Mouse (Mus musculus) common myeloid progenitor, adult 5-6 weeks (primary cell): Measurements from ENCODE around the gene Pnliprp2. TPM values are rescaled to one million over a fixed set of nuclear protein-coding genes. Genes with fewer than 3 reads are reported as not detected.

Experiments used
- ATAC-seq: replicated peaks from 2 replicates; pipeline ENCODE4 v1.8.0; 2016; ENCODE audit warnings: low read depth, mild to moderate bottlenecking, moderate TSS enrichment, inconsistent platforms; ENCODE audit not compliant: poor library complexity, severe bottlenecking
- total RNA-seq: library from RNA; stranded (forward); fragments of 200-1000, 187-1606 nt; gene quantifications from 2 replicates; pipeline ENCODE4 v1.2.3, GENCODE M21; 2017

Pnliprp2 gene
- total RNA-seq: not detected in 2 replicates

- ATAC-seq: no peak
These were observed at the start of gene Pnliprp2 for GRCm38 (mm10) chr19:58759423-58759822. Gene Pnliprp2, plus strand, starts transcription at chr19:58759719.

DNA sequence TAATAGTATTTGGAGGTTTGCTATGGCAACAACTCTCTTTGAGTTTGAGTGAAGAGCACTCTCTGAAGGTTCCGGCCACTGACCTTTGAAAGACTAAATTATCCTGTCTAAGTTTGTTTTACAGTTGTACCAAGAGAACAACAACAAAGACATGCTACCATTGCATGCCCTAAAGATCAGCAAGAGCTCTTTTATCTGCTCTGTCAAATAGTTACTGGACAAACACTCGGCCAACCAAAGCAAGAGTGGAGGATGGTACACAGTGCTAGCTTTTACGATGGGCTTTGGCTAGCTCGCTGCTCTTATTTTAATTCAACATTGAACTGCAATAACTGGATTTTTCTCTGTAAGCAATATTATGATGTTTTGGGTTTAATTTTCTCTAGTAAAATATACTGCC is 41.6 kb upstream of the Pnliprp2 start:
- ATAC-seq: no peak

GRCm38 (mm10) chr19:58720439-58720838 is 39.1 kb upstream of the Pnliprp2 start:
- ATAC-seq: no peak

DNA sequence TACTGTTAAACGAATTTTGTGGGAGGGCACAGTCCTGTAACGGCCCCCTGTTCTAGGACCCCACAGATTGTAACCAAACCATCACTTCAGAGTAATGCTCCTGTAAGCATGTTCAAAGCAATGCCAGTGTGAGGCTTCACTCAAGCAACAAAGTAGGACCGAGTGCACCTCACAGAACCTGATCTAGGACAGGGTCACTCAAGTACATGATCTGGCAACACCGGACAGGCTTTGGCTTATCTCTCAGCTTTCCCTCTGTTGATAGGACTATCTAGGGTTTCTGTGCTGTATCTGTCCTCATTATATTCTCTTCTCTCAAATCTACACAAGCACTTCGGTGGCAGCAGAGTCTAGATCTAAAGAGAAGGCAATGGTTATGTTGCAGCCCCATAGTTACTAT is 33.0 kb upstream of the Pnliprp2 start:
- ATAC-seq: no peak

DNA sequence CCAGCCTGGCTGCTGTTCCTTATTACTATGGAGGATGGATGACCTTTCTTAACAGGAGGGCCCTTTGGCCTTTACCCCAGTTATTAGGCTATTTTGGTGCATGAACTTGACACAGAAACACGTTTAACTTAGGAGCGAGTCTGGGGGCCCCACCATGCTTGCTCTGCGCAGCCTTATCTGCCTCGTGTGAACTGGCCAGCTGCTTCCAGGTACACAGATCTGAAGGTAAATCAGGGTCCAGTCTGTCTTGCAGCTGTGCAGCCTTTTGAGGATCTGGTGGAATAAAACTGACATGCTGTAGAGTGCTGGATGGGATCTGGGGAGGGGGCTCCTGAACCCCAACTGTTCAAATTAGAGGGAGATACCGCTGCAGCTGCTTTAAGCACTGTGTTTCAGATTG is 31.8 kb upstream of the Pnliprp2 start:
- ATAC-seq: no peak

DNA sequence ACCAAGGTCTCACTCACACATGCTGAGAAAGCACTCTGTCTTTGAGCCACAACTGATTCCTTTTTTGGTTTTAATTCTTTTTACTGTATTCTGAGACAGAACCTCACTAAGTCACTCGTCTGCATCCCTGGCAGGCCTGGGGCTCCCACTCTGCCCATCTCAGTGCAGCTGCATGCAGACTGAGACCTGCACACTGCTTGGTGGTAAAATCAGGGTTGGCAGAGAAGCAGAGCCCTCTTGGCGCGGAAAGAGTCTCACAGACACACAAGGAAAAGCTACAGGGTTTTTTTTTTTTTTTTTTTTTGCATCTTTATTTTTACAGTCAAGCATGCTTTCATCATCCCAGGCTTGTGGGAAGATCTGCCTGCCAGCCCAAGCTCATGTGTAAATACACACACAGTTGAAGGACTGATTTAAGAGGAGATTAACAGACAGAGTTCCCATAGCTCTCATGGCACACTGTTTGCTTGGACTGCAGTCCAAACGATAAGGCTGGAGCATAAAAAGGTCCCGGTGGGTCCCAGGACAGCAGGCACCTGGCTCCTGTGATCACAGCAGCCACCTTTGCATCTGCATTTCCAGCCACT is 31.0 kb upstream of the Pnliprp2 start, which contains the start of gene Pnliprp1:
Gene Pnliprp1, plus strand, starts transcription at position 443 of the 587 bp plus-strand sequence.
- ATAC-seq: no peak

DNA sequence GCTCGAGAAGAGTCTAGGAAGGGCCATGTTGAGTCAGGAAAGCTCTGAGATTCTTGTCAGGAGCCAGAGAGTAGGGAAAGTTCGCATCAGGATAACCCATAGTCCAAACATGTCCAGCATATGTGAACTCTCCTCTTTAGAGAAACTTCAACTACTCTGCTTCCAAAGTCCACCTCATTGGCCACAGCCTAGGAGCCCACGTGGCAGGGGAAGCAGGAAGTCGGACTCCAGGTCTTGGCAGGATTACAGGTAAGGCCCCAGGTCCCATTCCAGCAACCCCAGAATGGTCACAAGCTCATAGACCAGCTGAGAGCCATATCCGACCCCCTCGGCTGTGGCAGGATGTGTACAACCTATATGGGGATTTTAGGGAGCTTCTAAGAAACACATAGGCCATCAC is 26.3 kb upstream of the Pnliprp2 start:
- no peak for ATAC-seq

DNA sequence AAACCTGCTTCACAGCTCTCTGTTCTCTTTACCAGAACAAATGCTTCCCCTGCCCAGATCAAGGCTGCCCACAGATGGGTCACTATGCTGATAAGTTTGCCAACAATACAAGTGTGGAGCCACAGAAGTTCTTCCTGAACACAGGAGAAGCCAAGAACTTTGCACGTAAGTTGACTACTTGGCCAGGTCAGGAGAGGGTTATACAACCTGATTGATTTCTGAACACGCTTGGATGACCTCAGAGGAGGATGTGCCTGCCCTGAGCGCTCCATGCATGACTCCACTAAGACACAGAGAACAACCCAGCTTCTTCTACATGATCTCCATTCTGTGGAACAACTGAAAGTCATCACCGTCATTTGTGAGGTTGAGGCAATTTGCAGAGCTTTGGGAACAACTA is 21.4 kb upstream of the Pnliprp2 start:
- ATAC-seq: no peak

GRCm38 (mm10) chr19:58741036-58741435 is 18.5 kb upstream of the Pnliprp2 start:
- no peak for ATAC-seq

DNA sequence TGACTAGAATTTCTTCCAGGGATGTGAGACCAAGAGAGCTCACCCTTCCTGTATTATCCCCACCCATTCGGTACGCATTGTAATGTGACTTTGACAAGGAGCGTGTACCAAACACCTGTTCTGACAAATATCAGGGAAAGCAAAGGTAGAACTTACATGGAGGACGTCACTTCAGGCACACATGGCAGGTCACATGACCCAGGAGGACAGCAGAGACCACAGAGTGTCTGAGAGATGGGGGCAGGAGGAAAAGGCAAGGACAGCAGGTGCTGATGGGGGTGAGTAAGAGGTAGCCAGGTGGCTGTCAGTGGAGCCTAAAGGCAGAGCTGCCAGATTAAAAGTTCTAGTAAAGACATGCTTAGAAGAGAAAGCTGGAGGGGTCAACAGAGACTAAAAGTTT is 16.8 kb upstream of the Pnliprp2 start:
- no peak for ATAC-seq

DNA sequence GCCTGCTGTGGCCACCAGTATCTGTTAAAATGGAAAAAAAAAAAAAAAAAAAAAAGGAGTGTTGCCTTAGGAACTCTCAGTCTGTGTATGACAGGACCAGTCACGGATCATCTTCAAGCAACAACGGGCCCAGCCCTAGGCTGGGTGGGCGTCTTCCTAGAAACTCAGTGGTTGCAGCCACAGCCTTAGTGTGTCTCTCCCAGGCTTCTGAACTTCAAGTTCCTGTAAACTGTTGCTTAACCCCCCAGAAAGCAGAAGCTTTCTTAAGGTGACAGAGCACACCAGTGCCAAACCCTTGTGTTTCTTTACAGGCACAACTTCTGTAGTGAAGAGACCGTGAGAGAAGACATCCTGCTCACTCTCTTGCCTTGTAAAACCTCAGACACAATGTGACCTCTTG is 15.8 kb upstream of the Pnliprp2 start:
- ATAC-seq: 0 out of 2 replicates have a peak, but pooled peaks have one; percentile 8

- ATAC-seq: no peak
These were observed 12.0 kb upstream of the Pnliprp2 start for GRCm38 (mm10) chr19:58747498-58748000.

DNA sequence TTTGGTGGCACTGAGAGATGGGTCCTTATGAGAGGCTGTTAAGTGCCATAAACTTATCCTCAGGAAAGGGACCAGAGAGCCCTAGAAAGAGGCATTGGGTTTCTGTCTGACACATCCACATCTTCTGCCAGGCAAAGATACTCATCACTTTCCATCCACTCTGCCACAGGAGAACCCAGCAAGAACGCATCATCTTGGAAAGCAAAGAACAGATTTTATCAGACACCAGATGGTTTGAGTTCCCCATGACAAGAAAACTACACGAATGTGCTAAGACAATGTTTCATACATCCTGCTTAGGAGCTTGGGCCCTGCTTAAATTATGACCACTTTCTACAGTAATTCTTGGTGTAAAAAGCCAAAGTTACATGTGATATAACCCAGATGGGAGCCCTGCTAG is 8.7 kb upstream of the Pnliprp2 start:
- no peak for ATAC-seq

- ATAC-seq: no peak
These were observed 8.0 kb upstream of the Pnliprp2 start for GRCm38 (mm10) chr19:58751504-58751903.

GRCm38 (mm10) chr19:58758871-58759270 is 648 bp upstream of the Pnliprp2 start:
- ATAC-seq: no peak

DNA sequence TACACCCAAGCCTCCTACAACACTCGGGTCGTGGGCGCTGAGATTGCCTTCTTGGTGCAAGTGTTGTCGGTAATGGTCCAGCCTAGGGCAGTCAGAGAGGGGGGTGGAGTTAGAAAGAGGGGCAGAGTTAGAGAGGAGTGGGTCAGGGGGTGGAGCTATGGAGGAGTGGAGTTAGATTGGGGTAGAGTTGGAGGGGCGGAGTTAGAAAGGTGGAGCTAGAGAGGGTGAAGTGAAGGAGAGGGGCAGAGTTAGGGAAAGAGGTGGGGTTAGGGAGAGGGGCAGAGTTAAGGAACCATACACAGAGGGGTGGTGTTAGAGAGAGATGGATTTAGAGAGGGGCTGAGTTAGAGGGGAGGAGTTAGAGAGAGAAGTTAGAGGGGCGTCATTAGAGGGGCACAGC is 2.8 kb downstream of the Pnliprp2 start:
- no peak for ATAC-seq

GRCm38 (mm10) chr19:58762848-58763541 is 3.5 kb downstream of the Pnliprp2 start:
- ATAC-seq: no peak

- no peak for ATAC-seq
These were observed 7.8 kb downstream of the Pnliprp2 start for GRCm38 (mm10) chr19:58767329-58767728.

DNA sequence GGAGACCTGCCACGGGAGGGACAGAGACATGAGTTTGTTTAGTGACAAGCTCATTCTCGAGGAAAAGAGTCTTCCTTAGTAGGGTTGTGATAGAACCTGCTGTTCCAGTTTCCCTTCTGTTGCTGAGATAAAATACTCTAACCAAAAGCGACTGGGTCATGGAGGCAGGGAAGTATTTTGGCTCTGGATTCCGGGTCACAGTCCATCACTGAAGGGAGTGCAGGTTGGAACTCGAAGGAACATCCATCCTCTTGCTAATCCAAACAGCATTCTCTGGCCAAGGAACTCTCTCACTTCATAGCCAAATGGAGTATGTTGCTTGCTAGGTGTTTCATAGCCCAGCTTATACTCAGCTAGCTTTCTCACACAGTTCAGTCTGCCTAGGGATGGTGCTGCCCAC is 16.9 kb downstream of the Pnliprp2 start:
- no peak for ATAC-seq

DNA sequence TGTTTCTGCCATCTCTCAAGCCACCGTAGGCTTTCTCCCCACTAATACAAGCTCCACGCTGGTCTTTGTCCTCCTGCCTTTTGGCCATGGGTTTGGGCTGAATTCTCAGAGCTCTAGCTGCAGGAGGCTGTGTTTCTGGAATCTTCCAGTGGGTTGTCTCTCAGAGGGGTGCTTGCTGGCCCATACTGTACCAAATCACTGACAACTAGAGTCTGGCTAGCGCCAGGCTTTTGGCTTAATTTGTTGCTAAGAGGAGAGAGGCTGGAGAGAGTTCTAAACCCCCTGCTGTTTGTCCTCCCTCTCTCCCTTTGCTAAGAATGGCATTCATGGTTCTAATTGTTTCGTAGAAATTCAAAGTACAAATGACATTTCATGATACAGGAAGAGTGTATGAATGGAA is 22.0 kb downstream of the Pnliprp2 start:
- no peak for ATAC-seq

GRCm38 (mm10) chr19:58783938-58784337 is 24.4 kb downstream of the Pnliprp2 start:
- ATAC-seq: peak; percentile 83

DNA sequence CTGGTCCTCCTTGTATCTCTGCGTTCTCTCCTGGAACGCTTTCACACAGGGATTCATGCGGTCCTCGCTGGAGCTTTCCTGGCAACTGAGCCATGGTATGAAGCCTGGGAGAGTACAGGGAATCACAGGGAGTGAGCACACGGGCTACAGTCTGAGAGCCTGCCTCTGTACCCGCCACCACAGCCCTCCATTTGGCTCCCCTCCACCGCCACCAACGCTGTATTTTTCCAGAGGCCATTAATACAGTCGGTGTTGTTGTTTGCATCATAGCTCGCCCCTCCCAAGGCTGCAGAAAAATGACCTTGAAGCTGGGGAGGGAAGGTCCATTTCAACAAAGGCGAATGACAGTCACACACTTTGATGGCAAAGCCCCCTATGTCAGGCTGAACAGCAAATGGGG is 29.7 kb downstream of the Pnliprp2 start:
- no peak for ATAC-seq
